26 mouse cellular contexts compared by ENCODE assay signal in genomic region chr3:150119866-150120265, GRCm38 (mm10).
DNase-seq lines count a peak whose midpoint lies in the region; ATAC-seq lines count a peak whose summit lies in the region.
"Had no signal": no experiment of that assay in that cellular context is flagged by ENCODE, and none has a peak within 500 bp of the region (broad histone marks: within the 10 kb centered on the region; RNA-seq: fewer than 3 reads in every experiment).

No protein-coding gene starts in this region.

- no peaks in the 10 kb centered on the region for H3K36me3 ChIP-seq in forebrain, embryonic 14.5 days (ENCODE audit: control insufficient read depth, insufficient read depth, low read length)
- H3K36me3 ChIP-seq in forebrain, embryonic 15.5 days, result no peaks in the 10 kb centered on the region
- H3K36me3 ChIP-seq in lung, embryonic 16.5 days (ENCODE audit: control insufficient read depth, insufficient read depth, low read length), result no peaks in the 10 kb centered on the region
- H3K36me3 ChIP-seq: embryonic facial prominence, embryonic 15.5 days; heart, embryonic 10.5 days; heart, embryonic 13.5 days had no signal

- no peaks in the 10 kb centered on the region for H3K27me3 ChIP-seq in forebrain, embryonic 14.5 days (replicated peaks; ENCODE audit: control insufficient read depth, insufficient read depth, low read length)
- H3K27me3 ChIP-seq in forebrain, embryonic 15.5 days, result no peaks in the 10 kb centered on the region
- H3K27me3 ChIP-seq in lung, embryonic 16.5 days (ENCODE audit: control insufficient read depth, insufficient read depth, low read depth, low read length), result no peaks in the 10 kb centered on the region
- H3K27me3 ChIP-seq: embryonic facial prominence, embryonic 15.5 days; heart, embryonic 13.5 days; Patski had no signal

- no peaks in the 10 kb centered on the region for H3K4me1 ChIP-seq in forebrain, embryonic 14.5 days (ENCODE audit: control insufficient read depth, insufficient read depth, low read length)
- no peaks in the 10 kb centered on the region for H3K4me1 ChIP-seq in forebrain, embryonic 15.5 days
- H3K4me1 ChIP-seq in lung, embryonic 16.5 days (replicated peaks; ENCODE audit: control insufficient read depth, insufficient read depth, low read length), result no peaks in the 10 kb centered on the region
- H3K4me1 ChIP-seq: embryonic facial prominence, embryonic 15.5 days; heart, embryonic 10.5 days; heart, embryonic 13.5 days had no signal

- H3K9me3 ChIP-seq in forebrain, embryonic 14.5 days (replicated peaks; ENCODE audit: control insufficient read depth, low read length), result no peaks in the 10 kb centered on the region
- H3K9me3 ChIP-seq in forebrain, embryonic 15.5 days, result no peaks in the 10 kb centered on the region
- H3K9me3 ChIP-seq in lung, embryonic 16.5 days (ENCODE audit: control insufficient read depth, low read length), result no peaks in the 10 kb centered on the region
- H3K9me3 ChIP-seq: embryonic facial prominence, embryonic 15.5 days; heart, embryonic 10.5 days; heart, embryonic 13.5 days had no signal

- no peak overlapping the region for H3K27ac ChIP-seq in forebrain, embryonic 14.5 days (ENCODE audit: low read depth, low read length)
- no peak overlapping the region for H3K27ac ChIP-seq in forebrain, embryonic 15.5 days (replicated peaks)
- H3K27ac ChIP-seq in lung, embryonic 16.5 days (ENCODE audit: low read length), result no peak overlapping the region
- H3K27ac ChIP-seq: embryonic facial prominence, embryonic 15.5 days; heart, adult 2 months; heart, embryonic 10.5 days; heart, embryonic 13.5 days; hindbrain, embryonic 14.5 days; hindbrain, postnatal 0 days had no signal

- ATAC-seq in forebrain, embryonic 14.5 days, result no peak
- ATAC-seq in forebrain, embryonic 15.5 days (replicated peaks), result no peak
- peak; percentile 54; the same call in 1 of the 2 replicates for ATAC-seq in lung, embryonic 16.5 days (ENCODE audit: low read depth)
- ATAC-seq: forebrain, embryonic 16.5 days; hindbrain, postnatal 0 days; inflammation-experienced regulatory T-cells, adult 6 months; Patski had no signal

- DNase-seq in embryo, embryonic 10.5 days (ENCODE audit: low spot score), result peak; percentile 13
- DNase-seq in embryo, embryonic 10 days (ENCODE audit: low spot score), result no peak
- DNase-seq in forebrain, embryonic 14.5 days (ENCODE audit: low spot score), result peak; percentile 0
- DNase-seq in lung, postnatal 14 days, result no peak
- peak; percentile 14 for DNase-seq in mesoderm, embryonic 11.5 days (ENCODE audit: low read depth, low spot score)
- DNase-seq in ovary, postnatal 10 days (ENCODE audit: low spot score), result no peak
- DNase-seq: adrenal gland, postnatal 10 days; adrenal gland, postnatal 36 days; cerebellum, adult 18-20 months; cerebellum, adult 9-10 months; cerebellum, postnatal 14 days; gastrocnemius, postnatal 10 days; gastrocnemius, postnatal 36 days; heart, adult 2 months; heart, postnatal 14 days; heart, postnatal 4 days had no signal

- no peak overlapping the region for H3K4me3 ChIP-seq in forebrain, embryonic 14.5 days (ENCODE audit: low read depth, low read length)
- H3K4me3 ChIP-seq in forebrain, embryonic 15.5 days, result no peak overlapping the region
- no peak overlapping the region for H3K4me3 ChIP-seq in lung, embryonic 16.5 days (ENCODE audit: low read length)
- H3K4me3 ChIP-seq: embryonic facial prominence, embryonic 15.5 days; heart, adult 2 months; heart, embryonic 10.5 days; heart, embryonic 13.5 days had no signal

- WGBS in forebrain, embryonic 14.5 days, result 78% methylated on average over 3 of the region's 3 CpGs
- WGBS in forebrain, embryonic 15.5 days, result 82% methylated on average over 3 of the region's 3 CpGs
- 46% methylated on average over 3 of the region's 3 CpGs for WGBS in lung, embryonic 16.5 days

- no peak overlapping the region for H3K9ac ChIP-seq in forebrain, embryonic 14.5 days (ENCODE audit: low read length)
- no peak overlapping the region for H3K9ac ChIP-seq in forebrain, embryonic 15.5 days (replicated peaks)
- H3K9ac ChIP-seq in lung, embryonic 16.5 days (ENCODE audit: low read length), result no peak overlapping the region
- H3K9ac ChIP-seq: embryonic facial prominence, embryonic 15.5 days; heart, embryonic 13.5 days; hindbrain, embryonic 14.5 days had no signal

- H3K4me2 ChIP-seq in forebrain, embryonic 14.5 days (ENCODE audit: low read length), result no peak overlapping the region
- H3K4me2 ChIP-seq in forebrain, embryonic 15.5 days (replicated peaks), result no peak overlapping the region
- H3K4me2 ChIP-seq in lung, embryonic 16.5 days (ENCODE audit: low read depth, low read length), result no peak overlapping the region
- H3K4me2 ChIP-seq: embryonic facial prominence, embryonic 15.5 days; heart, embryonic 13.5 days; hindbrain, embryonic 14.5 days had no signal

Comparison
In these comparisons a context has a peak if more than half of its experiments do, and no peak if none do; other contexts are left out.
1. DNase-seq: peak in embryo, embryonic 10.5 days (single experiment), forebrain, embryonic 14.5 days (single experiment) and mesoderm, embryonic 11.5 days (single experiment); none in embryo, embryonic 10 days (single experiment), lung, postnatal 14 days (single experiment) and ovary, postnatal 10 days (single experiment).